Mouse (Mus musculus) common myeloid progenitor, adult 5-6 weeks (primary cell): ENCODE measurements around the gene Snapc3. TPM values are rescaled to one million over a fixed set of nuclear protein-coding genes. Genes with fewer than 3 reads are reported as not detected.

Source experiments
- ATAC-seq: replicated peaks from 2 replicates; pipeline ENCODE4 v1.8.0; 2016; ENCODE audit warnings: low read depth, mild to moderate bottlenecking, moderate TSS enrichment, inconsistent platforms; ENCODE audit not compliant: poor library complexity, severe bottlenecking
- total RNA-seq: library from RNA; stranded (forward); fragments of 200-1000, 187-1606 nt; gene quantifications from 2 replicates; pipeline ENCODE4 v1.2.3, GENCODE M21; 2017

Gene Snapc3
- total RNA-seq, 1 experiment from 2014 or later = 30.0 TPM

DNA sequence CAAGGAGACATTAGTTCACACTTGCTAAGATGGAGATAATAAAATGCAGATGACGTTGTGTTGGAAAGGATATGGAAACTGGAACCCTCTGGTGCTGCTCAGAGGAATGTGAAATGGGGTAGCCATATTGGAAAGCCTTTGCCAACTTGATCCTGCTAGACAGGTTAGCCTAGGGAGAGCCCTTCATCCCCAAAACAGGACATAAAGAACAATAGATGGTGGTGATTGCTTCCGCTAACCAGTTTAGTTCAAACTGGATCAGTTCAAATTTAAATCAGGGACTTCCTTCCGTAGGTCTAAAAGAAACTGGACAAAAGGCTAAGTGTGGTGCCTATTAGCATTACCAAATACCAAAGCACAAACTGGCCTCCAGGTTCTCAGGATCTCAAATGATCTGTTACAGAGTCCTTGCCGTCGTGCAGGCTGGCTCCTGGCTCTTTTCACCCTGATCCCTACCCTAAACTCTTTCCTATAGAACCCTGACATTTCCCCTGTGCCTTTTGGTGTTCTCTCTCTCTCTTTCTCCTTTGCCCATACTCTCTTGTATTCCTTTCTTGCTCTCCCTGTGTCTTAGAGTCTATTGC is 3.2 kb upstream of the Snapc3 start:
- no peak for ATAC-seq

GRCm38 (mm10) chr4:83417820-83418186 is 279 bp downstream of the Snapc3 start:
- ATAC-seq = no peak

DNA sequence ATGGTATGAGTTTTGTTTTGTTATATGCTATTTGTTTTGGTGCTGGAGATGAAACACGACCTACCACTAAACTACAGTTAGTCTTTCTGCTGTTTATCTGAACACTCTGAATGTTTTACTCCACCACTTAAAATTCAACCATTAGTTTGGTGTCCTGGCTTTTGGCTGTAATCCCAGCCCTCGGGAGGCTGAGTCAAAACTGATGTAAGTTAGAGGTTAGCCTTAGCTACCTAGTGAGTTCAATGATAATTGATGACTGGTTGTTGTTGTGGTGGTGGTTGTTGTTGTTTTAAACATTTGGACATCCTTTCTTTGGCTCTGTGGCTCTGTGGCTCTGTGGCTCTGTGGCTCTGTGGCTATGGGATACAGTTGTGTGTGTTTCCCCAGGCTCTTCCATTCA is 1.3 kb downstream of the Snapc3 start:
- ATAC-seq = no peak

- no peak for ATAC-seq
These were observed 6.1 kb downstream of the Snapc3 start for GRCm38 (mm10) chr4:83423641-83424040.

DNA sequence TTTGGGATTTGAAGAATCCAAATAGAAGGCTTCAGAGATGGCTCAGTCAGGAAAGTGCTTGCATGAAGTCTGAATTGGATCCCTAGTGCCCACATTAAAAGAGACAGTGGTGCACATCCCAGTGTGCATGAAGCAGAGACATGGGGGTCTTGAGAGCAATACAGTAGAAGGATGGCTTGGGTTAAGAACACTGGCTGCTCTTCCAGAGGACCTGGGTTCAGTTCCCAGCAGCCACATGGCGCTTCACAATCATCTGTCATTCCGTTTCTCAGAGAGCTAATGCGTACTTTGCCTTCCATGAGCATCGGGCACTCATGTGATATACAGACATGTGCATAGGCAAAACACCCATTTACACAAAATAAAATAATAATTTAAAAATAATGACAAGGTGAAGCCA is 7.6 kb downstream of the Snapc3 start:
- ATAC-seq = no peak

- ATAC-seq = no peak
These were observed 9.6 kb downstream of the Snapc3 start for GRCm38 (mm10) chr4:83427141-83427540.

GRCm38 (mm10) chr4:83427696-83428095 is 10.2 kb downstream of the Snapc3 start:
- ATAC-seq = no peak

- ATAC-seq = peak; percentile 71
These were observed 11.3 kb downstream of the Snapc3 start for GRCm38 (mm10) chr4:83428845-83429244.

DNA sequence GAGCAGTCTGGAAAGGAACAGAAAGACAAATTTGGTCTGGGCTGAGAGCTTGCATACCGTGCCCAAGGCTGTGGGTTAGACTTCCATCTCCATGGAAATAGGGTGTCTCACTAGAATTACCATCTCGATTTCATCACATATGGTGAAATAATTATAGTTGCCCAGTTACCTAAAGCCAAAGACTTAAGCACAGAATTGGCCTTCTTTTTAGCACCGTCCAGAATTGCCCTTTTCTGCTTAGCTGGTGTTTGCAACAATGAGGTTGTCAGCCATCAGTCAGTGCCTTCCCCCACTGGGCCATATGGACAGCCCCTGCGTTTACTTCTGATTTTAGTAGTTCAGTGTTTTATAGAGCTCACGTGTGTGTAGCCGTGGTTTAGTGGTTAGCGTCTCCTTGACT is 14.4 kb downstream of the Snapc3 start:
- no peak for ATAC-seq

GRCm38 (mm10) chr4:83432901-83433300 is 15.4 kb downstream of the Snapc3 start:
- ATAC-seq = no peak

GRCm38 (mm10) chr4:83436375-83436774 is 18.9 kb downstream of the Snapc3 start:
- no peak for ATAC-seq

DNA sequence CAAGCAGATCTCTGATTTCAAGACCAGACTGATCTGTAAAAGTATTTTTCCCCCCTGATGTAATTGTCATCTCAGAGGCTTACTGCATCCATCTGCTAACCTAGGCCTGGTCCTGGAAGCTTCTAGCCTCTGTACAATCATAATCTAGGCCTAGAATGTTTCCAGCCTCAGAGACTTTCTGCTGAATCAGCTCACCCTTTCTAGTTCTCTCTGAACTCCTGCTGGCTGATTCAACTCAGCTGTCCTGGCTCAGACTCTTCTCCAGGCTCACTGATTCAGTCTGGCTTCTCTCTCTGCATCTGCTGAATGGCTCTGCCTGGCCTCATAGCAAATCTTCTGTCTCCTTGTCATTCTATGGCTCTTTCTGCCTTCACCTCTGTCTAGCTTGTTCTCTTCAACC is 20.6 kb downstream of the Snapc3 start:
- no peak for ATAC-seq

DNA sequence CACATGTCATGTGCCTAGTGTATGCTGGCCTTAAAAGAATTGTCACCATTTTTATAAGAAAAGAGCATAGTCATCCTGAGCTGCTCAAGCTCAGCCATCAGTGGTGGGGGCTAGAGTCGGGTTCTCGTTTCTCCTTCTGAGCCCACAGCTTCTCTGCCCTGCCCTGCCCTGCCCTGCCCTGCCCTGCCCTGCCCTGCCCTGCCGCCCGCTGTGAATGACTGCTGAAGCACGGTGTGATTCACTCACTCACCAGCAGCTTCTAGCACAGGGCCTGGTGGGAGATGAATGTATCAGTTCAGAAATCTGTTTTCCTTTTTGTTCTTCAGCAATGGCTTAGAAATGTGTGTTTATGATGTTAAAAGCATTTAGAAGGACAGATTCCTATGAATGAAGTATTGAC is 21.5 kb downstream of the Snapc3 start:
- peak; percentile 87 for ATAC-seq

DNA sequence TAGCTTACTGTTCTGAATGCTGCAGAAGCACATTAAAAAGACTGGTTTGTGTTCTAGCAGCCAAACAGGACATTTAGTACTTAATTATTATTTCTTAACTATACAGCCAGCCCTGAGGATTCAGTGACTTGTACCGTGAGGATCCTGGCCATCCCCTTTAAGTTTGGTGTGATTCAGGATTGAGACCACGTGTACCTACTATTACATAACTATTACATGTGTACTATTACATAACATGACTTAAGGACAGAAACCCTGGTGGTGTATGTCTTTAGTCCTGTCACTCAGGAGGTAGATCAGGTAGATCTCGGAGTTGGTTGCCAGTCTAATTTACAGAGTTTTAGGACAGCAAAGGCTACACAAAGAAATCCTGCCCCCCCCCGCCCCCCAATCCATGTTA is 23.5 kb downstream of the Snapc3 start:
- no peak for ATAC-seq

GRCm38 (mm10) chr4:83450785-83451184 is 33.3 kb downstream of the Snapc3 start:
- no peak for ATAC-seq

GRCm38 (mm10) chr4:83460106-83460505 is 42.6 kb downstream of the Snapc3 start:
- ATAC-seq = no peak

- no peak for ATAC-seq
These were observed 47.3 kb downstream of the Snapc3 start for GRCm38 (mm10) chr4:83464827-83465226.

GRCm38 (mm10) chr4:83467615-83468014 is 50.1 kb downstream of the Snapc3 start:
- ATAC-seq = no peak

GRCm38 (mm10) chr4:83468208-83468607 is 50.7 kb downstream of the Snapc3 start:
- no peak for ATAC-seq

DNA sequence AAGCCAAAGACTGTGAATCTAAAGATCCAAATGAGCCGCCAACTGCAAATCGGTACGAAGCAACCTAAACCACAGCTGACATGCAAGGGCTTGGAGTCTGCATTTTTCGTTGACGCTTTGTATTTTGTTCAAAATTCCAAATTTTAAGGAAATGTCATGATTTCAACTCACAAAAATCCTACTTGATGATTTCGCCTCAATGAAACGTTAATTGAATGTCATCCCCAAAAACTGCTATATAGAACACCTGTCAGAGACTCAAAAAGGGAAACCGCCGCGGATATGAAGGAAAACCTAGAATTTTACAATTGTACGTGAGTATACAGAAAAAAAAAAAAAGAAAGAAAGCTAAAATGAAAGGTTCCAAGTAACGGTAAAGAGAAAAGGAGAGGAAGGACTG is 67.7 kb downstream of the Snapc3 start:
- no peak for ATAC-seq

DNA sequence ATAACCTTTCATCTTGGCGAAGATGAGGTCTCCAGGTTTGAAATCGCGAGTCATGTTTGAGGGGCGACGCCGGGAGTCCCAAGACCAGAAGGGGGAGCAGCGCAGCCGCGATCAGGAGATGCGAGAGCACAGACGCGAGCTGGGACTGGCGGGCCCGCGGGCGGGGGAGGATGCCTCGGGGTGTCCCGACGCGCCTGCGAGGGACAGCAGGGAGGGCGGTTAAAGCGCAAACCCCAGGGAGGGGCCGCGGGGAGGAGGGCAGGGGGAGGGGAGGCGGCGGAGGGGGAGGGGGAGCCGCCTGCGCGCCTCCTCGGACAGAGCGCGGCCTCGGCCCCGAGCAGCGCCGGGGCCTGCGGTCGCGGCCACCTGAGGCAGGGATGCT is 68.2 kb downstream of the Snapc3 start:
- ATAC-seq = peak; percentile 88

- ATAC-seq = peak; percentile 89
These were observed 68.8 kb downstream of the Snapc3 start, which contains the start of gene Psip1 for GRCm38 (mm10) chr4:83486117-83486901. Gene Psip1, minus strand, starts transcription at chr4:83486459.
